Mouse (Mus musculus): Measurements from ENCODE around the gene Upf3a. TPM values are rescaled to one million over a fixed set of nuclear protein-coding genes. Genes with fewer than 3 reads are reported as not detected.

The Upf3a gene
- polyA plus RNA-seq, 1 experiment: 23.1 TPM

GRCm38 (mm10) chr8:13785764-13786299, 417 bp downstream of the Upf3a start:
- TF ChIP-seq EP300 (IDR thresholded peaks at IDR 0.05; ENCODE audit: insufficient read depth, low read depth, low read length): no peak
- TF ChIP-seq POLR2A (IDR thresholded peaks at IDR 0.05; ENCODE audit: insufficient read depth, low read length): no peak
- TF ChIP-seq CTCF (IDR thresholded peaks at IDR 0.05; ENCODE audit: low read depth, low read length): peak; percentile 79
- Histone ChIP-seq H3K4me3 (ENCODE audit: low read depth, low read length) (peak overlapping the region; percentile 73), H3K27ac (ENCODE audit: insufficient read depth, low read length) (no peak overlapping the region)

GRCm38 (mm10) chr8:13789606-13790005, 4.2 kb downstream of the Upf3a start:
- H3K36me3 ChIP-seq (ENCODE audit: control insufficient read depth, insufficient read depth, low read length, poor library complexity, severe bottlenecking): peaks cover 12% of the 10 kb centered on the region
- H3K9me3 ChIP-seq (replicated peaks; ENCODE audit: control insufficient read depth, insufficient read depth, low read length, poor library complexity, severe bottlenecking): no peaks in the 10 kb centered on the region
- no peaks in the 10 kb centered on the region for H3K27me3 ChIP-seq (ENCODE audit: control insufficient read depth, insufficient read depth, low read length, poor library complexity, severe bottlenecking)
- no peaks in the 10 kb centered on the region for H3K4me1 ChIP-seq (ENCODE audit: control insufficient read depth, insufficient read depth, low read length)
- TF ChIP-seq POLR2A (IDR thresholded peaks at IDR 0.05; ENCODE audit: insufficient read depth, low read length) (no peak), CTCF (IDR thresholded peaks at IDR 0.05; ENCODE audit: low read depth, low read length) (no peak), EP300 (IDR thresholded peaks at IDR 0.05; ENCODE audit: insufficient read depth, low read depth, low read length) (no peak)
- H3K9ac ChIP-seq (ENCODE audit: low read depth, poor library complexity, severe bottlenecking): no peak overlapping the region
- H3K4me3 ChIP-seq (ENCODE audit: low read depth, low read length): no peak overlapping the region
- H3K27ac ChIP-seq (ENCODE audit: insufficient read depth, low read length): no peak overlapping the region

More at GRCm38 (mm10) chr8:13785764-13786299, 417 bp downstream of the Upf3a start:
- Histone ChIP-seq H3K4me1 (ENCODE audit: control insufficient read depth, insufficient read depth, low read length) (no peaks in the 10 kb centered on the region), H3K27me3 (ENCODE audit: control insufficient read depth, insufficient read depth, low read length, poor library complexity, severe bottlenecking) (no peaks in the 10 kb centered on the region), H3K9ac (ENCODE audit: low read depth, poor library complexity, severe bottlenecking) (peak overlapping the region; percentile 90), H3K36me3 (ENCODE audit: control insufficient read depth, insufficient read depth, low read length, poor library complexity, severe bottlenecking) (peaks cover 14% of the 10 kb centered on the region), H3K9me3 (replicated peaks; ENCODE audit: control insufficient read depth, insufficient read depth, low read length, poor library complexity, severe bottlenecking) (no peaks in the 10 kb centered on the region)

GRCm38 (mm10) chr8:13793097-13793745, 7.8 kb downstream of the Upf3a start:
- Histone ChIP-seq H3K9me3 (replicated peaks; ENCODE audit: control insufficient read depth, insufficient read depth, low read length, poor library complexity, severe bottlenecking) (no peaks in the 10 kb centered on the region), H3K36me3 (ENCODE audit: control insufficient read depth, insufficient read depth, low read length, poor library complexity, severe bottlenecking) (peaks cover 28% of the 10 kb centered on the region), H3K27me3 (ENCODE audit: control insufficient read depth, insufficient read depth, low read length, poor library complexity, severe bottlenecking) (no peaks in the 10 kb centered on the region), H3K4me3 (ENCODE audit: low read depth, low read length) (no peak overlapping the region), H3K27ac (ENCODE audit: insufficient read depth, low read length) (no peak overlapping the region), H3K9ac (ENCODE audit: low read depth, poor library complexity, severe bottlenecking) (no peak overlapping the region), H3K4me1 (ENCODE audit: control insufficient read depth, insufficient read depth, low read length) (no peaks in the 10 kb centered on the region)
- TF ChIP-seq POLR2A (IDR thresholded peaks at IDR 0.05; ENCODE audit: insufficient read depth, low read length) (no peak), CTCF (IDR thresholded peaks at IDR 0.05; ENCODE audit: low read depth, low read length) (no peak), EP300 (IDR thresholded peaks at IDR 0.05; ENCODE audit: insufficient read depth, low read depth, low read length) (no peak)

GRCm38 (mm10) chr8:13793746-13794101, 8.3 kb downstream of the Upf3a start:
- no peak overlapping the region for H3K9ac ChIP-seq (ENCODE audit: low read depth, poor library complexity, severe bottlenecking)
- H3K27me3 ChIP-seq (ENCODE audit: control insufficient read depth, insufficient read depth, low read length, poor library complexity, severe bottlenecking): no peaks in the 10 kb centered on the region
- TF ChIP-seq EP300 (IDR thresholded peaks at IDR 0.05; ENCODE audit: insufficient read depth, low read depth, low read length) (no peak), POLR2A (IDR thresholded peaks at IDR 0.05; ENCODE audit: insufficient read depth, low read length) (no peak), CTCF (IDR thresholded peaks at IDR 0.05; ENCODE audit: low read depth, low read length) (no peak)
- no peak overlapping the region for H3K4me3 ChIP-seq (ENCODE audit: low read depth, low read length)
- no peaks in the 10 kb centered on the region for H3K4me1 ChIP-seq (ENCODE audit: control insufficient read depth, insufficient read depth, low read length)
- H3K36me3 ChIP-seq (ENCODE audit: control insufficient read depth, insufficient read depth, low read length, poor library complexity, severe bottlenecking): peaks cover 31% of the 10 kb centered on the region
- H3K27ac ChIP-seq (ENCODE audit: insufficient read depth, low read length): no peak overlapping the region
- no peaks in the 10 kb centered on the region for H3K9me3 ChIP-seq (replicated peaks; ENCODE audit: control insufficient read depth, insufficient read depth, low read length, poor library complexity, severe bottlenecking)

GRCm38 (mm10) chr8:13797676-13798075, 12.3 kb downstream of the Upf3a start:
- no peaks in the 10 kb centered on the region for H3K9me3 ChIP-seq (replicated peaks; ENCODE audit: control insufficient read depth, insufficient read depth, low read length, poor library complexity, severe bottlenecking)

GRCm38 (mm10) chr8:13799566-13799965, 14.2 kb downstream of the Upf3a start:
- Histone ChIP-seq H3K4me1 (ENCODE audit: control insufficient read depth, insufficient read depth, low read length) (no peaks in the 10 kb centered on the region), H3K36me3 (ENCODE audit: control insufficient read depth, insufficient read depth, low read length, poor library complexity, severe bottlenecking) (peaks cover 22% of the 10 kb centered on the region), H3K9me3 (replicated peaks; ENCODE audit: control insufficient read depth, insufficient read depth, low read length, poor library complexity, severe bottlenecking) (no peaks in the 10 kb centered on the region), H3K27me3 (ENCODE audit: control insufficient read depth, insufficient read depth, low read length, poor library complexity, severe bottlenecking) (no peaks in the 10 kb centered on the region; the same call in 1 of the 2 replicates), H3K4me3 (ENCODE audit: low read depth, low read length) (no peak overlapping the region), H3K9ac (ENCODE audit: low read depth, poor library complexity, severe bottlenecking) (no peak overlapping the region), H3K27ac (ENCODE audit: insufficient read depth, low read length) (no peak overlapping the region)
- TF ChIP-seq EP300 (IDR thresholded peaks at IDR 0.05; ENCODE audit: insufficient read depth, low read depth, low read length) (no peak), POLR2A (IDR thresholded peaks at IDR 0.05; ENCODE audit: insufficient read depth, low read length) (no peak), CTCF (IDR thresholded peaks at IDR 0.05; ENCODE audit: low read depth, low read length) (no peak)

More at GRCm38 (mm10) chr8:13797676-13798075, 12.3 kb downstream of the Upf3a start:
- TF ChIP-seq POLR2A (IDR thresholded peaks at IDR 0.05; ENCODE audit: insufficient read depth, low read length) (no peak), EP300 (IDR thresholded peaks at IDR 0.05; ENCODE audit: insufficient read depth, low read depth, low read length) (no peak), CTCF (IDR thresholded peaks at IDR 0.05; ENCODE audit: low read depth, low read length) (no peak)
- H3K27ac ChIP-seq (ENCODE audit: insufficient read depth, low read length): no peak overlapping the region
- H3K9ac ChIP-seq (ENCODE audit: low read depth, poor library complexity, severe bottlenecking): no peak overlapping the region
- no peak overlapping the region for H3K4me3 ChIP-seq (ENCODE audit: low read depth, low read length)
- H3K4me1 ChIP-seq (ENCODE audit: control insufficient read depth, insufficient read depth, low read length): no peaks in the 10 kb centered on the region
- H3K36me3 ChIP-seq (ENCODE audit: control insufficient read depth, insufficient read depth, low read length, poor library complexity, severe bottlenecking): peaks cover 22% of the 10 kb centered on the region
- H3K27me3 ChIP-seq (ENCODE audit: control insufficient read depth, insufficient read depth, low read length, poor library complexity, severe bottlenecking): no peaks in the 10 kb centered on the region
